Mouse (Mus musculus) embryonic facial prominence, embryonic 15.5 days (tissue): ENCODE data around the gene Hipk1. TPM values are rescaled to one million over a fixed set of nuclear protein-coding genes. Genes with fewer than 3 reads are reported as not detected.
A peak's percentile ranks its signal among the peaks of the same experiment; 100 is the strongest.

Experiments used
- ATAC-seq: fragments of 200-750 bp; cut with Nextera tagmentation; 2 replicates; pipeline ENCODE4 v1.8.0; 2017; ENCODE audit warnings: low read depth, moderate TSS enrichment; ENCODE audit not compliant: insufficient number of reproducible peaks, low FRiP score, low TSS enrichment
- H3K27ac ChIP-seq: fragments of 300-500 bp; sonication (generic); replicated peaks from 2 replicates; pipeline ENCODE4 v1.5.1; 2015; ENCODE audit warnings: mild to moderate bottlenecking, inconsistent platforms
- H3K27me3 ChIP-seq: fragments of 300-500 bp; sonication (generic); 2 replicates; pipeline ENCODE4 v1.6.1; 2015; ENCODE audit warnings: inconsistent platforms
- H3K36me3 ChIP-seq: fragments of 300-500 bp; sonication (generic); 2 replicates; pipeline ENCODE4 v1.6.1; 2015; ENCODE audit warnings: mild to moderate bottlenecking, inconsistent platforms
- H3K4me1 ChIP-seq: fragments of 300-500 bp; sonication (generic); 2 replicates; pipeline ENCODE4 v1.6.1; 2015; ENCODE audit warnings: inconsistent platforms
- H3K4me2 ChIP-seq: fragments of 300-500 bp; sonication (generic); replicated peaks from 2 replicates; pipeline ENCODE4 v1.6.1; 2015; ENCODE audit warnings: mild to moderate bottlenecking, inconsistent platforms
- H3K4me3 ChIP-seq: fragments of 300-500 bp; sonication (generic); replicated peaks from 2 replicates; pipeline ENCODE4 v1.5.1; 2015; ENCODE audit warnings: mild to moderate bottlenecking, inconsistent platforms
- H3K9ac ChIP-seq: fragments of 300-500 bp; sonication (generic); 2 replicates; pipeline ENCODE4 v1.6.1; 2015; ENCODE audit warnings: inconsistent platforms
- H3K9me3 ChIP-seq: fragments of 300-500 bp; sonication (generic); replicated peaks from 2 replicates; pipeline ENCODE4 v1.6.1; 2016; ENCODE audit warnings: inconsistent platforms
- WGBS: fragments of 180-500 bp; shearing (Covaris S2); methylation state at CpG from one replicate; pipeline ENCODE4 v1.1.7; 2015; 5-methylcytosine and 5-hydroxymethylcytosine counted together
- polyA plus RNA-seq: library from polyadenylated mRNA; unstranded; fragments of >200 nt; fragmentation: Nextera tagmentation; extraction: Ambion mirVana; gene quantifications from 2 replicates; pipeline ENCODE4 v1.2.1, GENCODE M21; 2015

The Hipk1 gene
- polyA plus RNA-seq, 1 experiment from 2014 or later: 12.4 TPM

DNA sequence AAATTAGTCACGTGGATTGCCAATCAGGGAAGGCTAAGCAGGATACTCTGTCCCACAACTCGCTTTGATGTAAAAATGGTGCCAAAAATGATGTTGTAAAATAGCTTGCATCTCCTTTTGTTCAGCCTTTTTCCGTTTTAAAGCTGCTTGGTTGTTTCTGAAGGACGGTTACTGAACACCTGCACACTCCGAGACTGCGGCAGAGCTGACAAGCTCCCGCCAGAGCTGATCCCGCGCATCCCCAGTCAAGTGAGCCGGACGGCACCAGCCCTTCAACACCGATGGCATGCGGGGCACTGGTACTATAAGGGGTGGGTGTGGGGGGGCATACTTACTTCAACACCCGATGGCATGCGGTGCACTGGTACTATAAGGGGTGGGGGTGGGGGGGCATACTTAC is 17.4 kb downstream of the Hipk1 start:
- H3K4me1 ChIP-seq: peaks cover 10% of the 10 kb centered on the region
- no peak overlapping the region for H3K27ac ChIP-seq
- H3K9ac ChIP-seq: no peak overlapping the region
- peaks cover 15% of the 10 kb centered on the region for H3K36me3 ChIP-seq
- ATAC-seq: no peak
- H3K4me2 ChIP-seq: no peak overlapping the region
- H3K9me3 ChIP-seq: no peaks in the 10 kb centered on the region
- no peak overlapping the region for H3K4me3 ChIP-seq
- WGBS: 84% methylated on average over 15 of the region's 15 CpGs
- no peaks in the 10 kb centered on the region for H3K27me3 ChIP-seq

- no peak for ATAC-seq
- WGBS: 79% methylated on average over 3 of the region's 3 CpGs
- Histone ChIP-seq H3K36me3 (peaks cover 19% of the 10 kb centered on the region), H3K9me3 (no peaks in the 10 kb centered on the region), H3K4me1 (peaks cover 10% of the 10 kb centered on the region), H3K4me3 (no peak overlapping the region), H3K27me3 (no peaks in the 10 kb centered on the region), H3K4me2 (no peak overlapping the region), H3K9ac (no peak overlapping the region), H3K27ac (no peak overlapping the region)
Measured at GRCm38 (mm10) chr3:103773508-103773907, 17.9 kb downstream of the Hipk1 start.

DNA sequence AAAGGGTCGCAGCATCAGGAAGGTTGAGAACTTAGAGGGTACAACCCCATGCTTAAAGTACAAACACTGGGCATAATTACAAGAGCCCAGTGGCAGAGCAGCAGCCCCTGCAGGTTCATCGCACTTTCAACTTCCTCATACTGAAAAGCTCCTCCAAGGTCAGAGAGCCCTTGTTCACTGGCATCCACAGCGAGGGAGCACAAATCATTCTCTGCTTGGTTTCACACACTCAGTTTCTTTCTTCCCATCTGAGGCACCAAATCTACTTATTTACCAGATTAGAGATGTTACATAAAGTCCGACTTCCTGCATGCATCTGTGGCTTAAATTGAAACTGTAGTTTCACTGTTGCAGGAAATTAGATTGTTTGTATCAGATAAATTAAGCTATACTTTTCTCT is 18.5 kb downstream of the Hipk1 start:
- Histone ChIP-seq H3K27me3 (no peaks in the 10 kb centered on the region), H3K4me2 (no peak overlapping the region), H3K27ac (no peak overlapping the region), H3K9ac (no peak overlapping the region), H3K4me3 (no peak overlapping the region), H3K4me1 (peaks cover 10% of the 10 kb centered on the region), H3K36me3 (peaks cover 23% of the 10 kb centered on the region), H3K9me3 (no peaks in the 10 kb centered on the region)
- ATAC-seq: no peak
- WGBS: 85% methylated on average over 4 of the region's 4 CpGs

GRCm38 (mm10) chr3:103771531-103772130 is 19.7 kb downstream of the Hipk1 start:
- peak overlapping the region; percentile 66; the same call in 1 of the 2 replicates for H3K27ac ChIP-seq
- no peak overlapping the region for H3K4me3 ChIP-seq
- ATAC-seq: no peak
- H3K9me3 ChIP-seq: no peaks in the 10 kb centered on the region
- peaks cover 14% of the 10 kb centered on the region for H3K36me3 ChIP-seq
- H3K4me1 ChIP-seq: peaks cover 10% of the 10 kb centered on the region
- H3K9ac ChIP-seq: no peak overlapping the region
- no peaks in the 10 kb centered on the region for H3K27me3 ChIP-seq
- no peak overlapping the region for H3K4me2 ChIP-seq
- WGBS: 50% methylated on average over 9 of the region's 9 CpGs

- Histone ChIP-seq H3K27me3 (no peaks in the 10 kb centered on the region), H3K36me3 (peaks cover 40% of the 10 kb centered on the region), H3K9me3 (no peaks in the 10 kb centered on the region), H3K4me1 (peaks cover 8% of the 10 kb centered on the region), H3K9ac (no peak overlapping the region), H3K4me2 (no peak overlapping the region), H3K27ac (no peak overlapping the region), H3K4me3 (no peak overlapping the region)
- WGBS: 60% methylated on average over 3 of the region's 3 CpGs
- ATAC-seq: no peak
Measured at GRCm38 (mm10) chr3:103766789-103767188, 24.6 kb downstream of the Hipk1 start.

DNA sequence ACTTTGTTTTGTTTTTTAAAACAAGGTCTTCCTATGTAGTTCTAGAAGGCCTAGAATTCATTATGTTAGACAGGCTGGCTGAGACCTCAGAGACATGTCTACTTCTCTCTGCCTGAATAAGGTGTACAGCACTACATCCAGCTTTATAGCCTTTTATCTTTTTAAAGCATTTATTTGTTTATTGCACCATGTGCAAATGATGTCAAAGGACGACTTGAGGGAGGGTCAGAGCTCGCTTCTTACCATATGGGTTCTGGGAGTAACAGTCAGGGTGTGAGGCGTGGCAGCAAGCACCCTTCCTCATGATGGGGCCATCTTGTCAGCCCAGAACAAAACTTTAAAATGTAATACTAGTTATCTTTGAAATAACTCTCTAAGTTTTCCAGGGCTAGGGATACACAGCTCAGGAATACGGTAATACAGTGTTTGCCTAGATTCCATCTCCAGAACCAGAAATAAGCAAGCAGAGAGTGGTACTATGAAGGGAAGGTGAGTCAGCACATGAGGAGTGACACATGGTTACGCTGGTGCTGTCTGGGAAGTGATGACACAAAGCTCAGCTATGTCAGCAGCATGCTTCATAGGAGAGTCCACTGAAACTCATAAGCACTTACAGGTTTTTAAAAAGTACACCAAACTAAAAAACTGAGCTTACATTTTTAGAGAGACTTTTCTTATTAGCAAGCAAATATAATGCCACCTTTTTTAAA is 31.9 kb downstream of the Hipk1 start:
- H3K9me3 ChIP-seq: no peaks in the 10 kb centered on the region
- WGBS: 89% methylated on average over 5 of the region's 5 CpGs
- H3K4me3 ChIP-seq: no peak overlapping the region
- H3K27me3 ChIP-seq: no peaks in the 10 kb centered on the region
- H3K27ac ChIP-seq: no peak overlapping the region
- H3K9ac ChIP-seq: no peak overlapping the region
- ATAC-seq: no peak
- no peaks in the 10 kb centered on the region for H3K4me1 ChIP-seq
- H3K36me3 ChIP-seq: peaks cover 65% of the 10 kb centered on the region
- H3K4me2 ChIP-seq: no peak overlapping the region

- H3K4me2 ChIP-seq: no peak overlapping the region
- H3K4me1 ChIP-seq: no peaks in the 10 kb centered on the region
- H3K4me3 ChIP-seq: no peak overlapping the region
- H3K27me3 ChIP-seq: no peaks in the 10 kb centered on the region
- peaks cover 68% of the 10 kb centered on the region for H3K36me3 ChIP-seq
- 89% methylated on average over 7 of the region's 7 CpGs for WGBS
- no peak for ATAC-seq
- H3K9ac ChIP-seq: no peak overlapping the region
- no peaks in the 10 kb centered on the region for H3K9me3 ChIP-seq
- no peak overlapping the region for H3K27ac ChIP-seq
Measured at GRCm38 (mm10) chr3:103758456-103758855, 32.9 kb downstream of the Hipk1 start.

- Histone ChIP-seq H3K4me1 (no peaks in the 10 kb centered on the region), H3K36me3 (peaks cover 63% of the 10 kb centered on the region), H3K4me3 (no peak overlapping the region), H3K9ac (no peak overlapping the region), H3K9me3 (no peaks in the 10 kb centered on the region), H3K27ac (no peak overlapping the region), H3K4me2 (no peak overlapping the region), H3K27me3 (no peaks in the 10 kb centered on the region)
- ATAC-seq: no peak
- 88% methylated on average over 2 of the region's 2 CpGs for WGBS
Measured at GRCm38 (mm10) chr3:103756920-103757319, 34.4 kb downstream of the Hipk1 start.

DNA sequence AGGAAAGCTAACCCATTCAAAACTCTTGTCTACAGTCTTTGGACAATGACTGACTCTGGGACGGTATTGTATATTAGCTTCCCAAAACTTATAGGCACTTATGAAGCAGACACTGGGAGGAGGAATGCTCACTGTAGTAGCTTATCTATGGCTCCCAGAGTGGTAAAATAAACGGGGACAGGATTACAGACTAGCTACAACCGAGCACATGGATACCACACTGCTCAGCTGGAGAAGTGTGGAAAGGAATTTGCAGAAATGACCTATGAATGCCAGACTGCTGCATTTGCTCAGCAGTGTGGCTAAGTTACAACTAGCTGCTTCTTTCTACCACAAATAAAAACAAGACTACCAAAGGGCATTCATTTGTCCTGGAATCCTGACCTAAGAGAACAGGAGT is 36.0 kb downstream of the Hipk1 start:
- no peak for ATAC-seq
- WGBS: 78% methylated on average over 3 of the region's 3 CpGs

DNA sequence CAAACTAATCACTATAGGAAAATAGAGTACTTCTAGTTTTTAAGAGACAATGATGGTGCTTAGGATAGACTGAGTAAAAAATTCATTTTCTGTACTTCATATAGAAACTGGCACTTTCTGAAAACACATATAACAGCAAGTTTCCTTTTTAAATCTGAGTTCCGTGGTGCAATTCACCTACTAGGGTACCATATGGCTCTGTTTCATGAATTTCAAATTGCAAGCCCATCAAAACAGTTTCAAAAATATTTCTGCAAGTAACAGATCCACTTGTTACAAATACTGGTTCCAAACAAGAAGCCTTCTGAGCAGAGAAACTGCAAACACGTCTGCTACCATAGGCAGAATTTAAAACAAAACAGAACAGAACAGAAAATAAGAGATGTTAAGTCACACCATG is 39.8 kb downstream of the Hipk1 start:
- Histone ChIP-seq H3K27me3 (no peaks in the 10 kb centered on the region), H3K27ac (no peak overlapping the region), H3K4me3 (no peak overlapping the region), H3K9me3 (no peaks in the 10 kb centered on the region), H3K4me2 (no peak overlapping the region), H3K4me1 (no peaks in the 10 kb centered on the region), H3K36me3 (peaks cover 68% of the 10 kb centered on the region), H3K9ac (no peak overlapping the region)
- 83% methylated on average over 2 of the region's 2 CpGs for WGBS
- ATAC-seq: no peak

More for the DNA sequence above, 36.0 kb downstream of the Hipk1 start:
- no peak overlapping the region for H3K27ac ChIP-seq
- H3K27me3 ChIP-seq: no peaks in the 10 kb centered on the region
- no peaks in the 10 kb centered on the region for H3K4me1 ChIP-seq
- peaks cover 62% of the 10 kb centered on the region for H3K36me3 ChIP-seq
- no peak overlapping the region for H3K4me2 ChIP-seq
- no peaks in the 10 kb centered on the region for H3K9me3 ChIP-seq
- no peak overlapping the region for H3K9ac ChIP-seq
- no peak overlapping the region for H3K4me3 ChIP-seq

GRCm38 (mm10) chr3:103746711-103747110 is 44.7 kb downstream of the Hipk1 start:
- no peak overlapping the region for H3K4me2 ChIP-seq
- no peaks in the 10 kb centered on the region for H3K9me3 ChIP-seq
- H3K4me1 ChIP-seq: no peaks in the 10 kb centered on the region
- H3K9ac ChIP-seq: no peak overlapping the region
- H3K27ac ChIP-seq: no peak overlapping the region
- no peaks in the 10 kb centered on the region for H3K27me3 ChIP-seq
- H3K36me3 ChIP-seq: peaks cover 80% of the 10 kb centered on the region
- ATAC-seq: no peak
- 81% methylated on average over 5 of the region's 5 CpGs for WGBS
- H3K4me3 ChIP-seq: no peak overlapping the region
